Mouse (Mus musculus): ENCODE measurements around the gene Psme2. TPM values are rescaled to one million over a fixed set of nuclear protein-coding genes. Genes with fewer than 3 reads are reported as not detected.

The Psme2 gene
- total RNA-seq (2015), result 374 and 388 TPM in 2 replicates
- total RNA-seq (2017), result 269 and 370 TPM in 2 replicates

DNA sequence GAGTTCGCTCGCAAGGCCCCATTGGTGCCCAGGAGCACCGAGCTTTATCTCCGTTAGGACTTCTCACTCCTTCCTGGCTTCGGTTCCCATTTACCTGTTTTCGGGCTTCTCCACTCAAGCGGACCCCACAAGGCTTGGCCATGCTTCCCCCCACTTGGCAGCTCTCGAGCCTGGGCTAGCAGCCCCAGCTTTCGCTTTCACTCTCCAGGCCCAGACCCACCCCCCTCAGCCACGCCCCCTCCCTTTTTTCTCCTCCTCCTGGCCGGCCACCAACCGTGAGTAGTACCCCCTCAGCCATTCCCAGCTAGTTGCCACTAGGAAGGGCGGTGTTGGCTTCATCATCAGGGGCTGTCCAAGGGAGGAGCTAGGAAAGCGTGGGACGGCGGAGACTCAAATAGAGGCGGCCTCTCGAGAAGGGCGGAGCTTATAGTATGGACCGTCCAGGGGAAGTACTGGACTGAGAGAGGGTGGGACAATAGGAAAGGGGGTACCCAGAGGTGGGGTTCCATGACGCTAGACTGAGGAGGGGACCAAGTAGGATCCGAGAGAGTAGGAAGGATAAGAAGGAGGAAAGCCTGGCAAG lies at the start of gene Psme2:
Psme2 (minus strand) TSS at position 366 of the 583 bp plus-strand sequence.
- peak; percentile 72 for ATAC-seq (replicated peaks; ENCODE audit: poor library complexity)

DNA sequence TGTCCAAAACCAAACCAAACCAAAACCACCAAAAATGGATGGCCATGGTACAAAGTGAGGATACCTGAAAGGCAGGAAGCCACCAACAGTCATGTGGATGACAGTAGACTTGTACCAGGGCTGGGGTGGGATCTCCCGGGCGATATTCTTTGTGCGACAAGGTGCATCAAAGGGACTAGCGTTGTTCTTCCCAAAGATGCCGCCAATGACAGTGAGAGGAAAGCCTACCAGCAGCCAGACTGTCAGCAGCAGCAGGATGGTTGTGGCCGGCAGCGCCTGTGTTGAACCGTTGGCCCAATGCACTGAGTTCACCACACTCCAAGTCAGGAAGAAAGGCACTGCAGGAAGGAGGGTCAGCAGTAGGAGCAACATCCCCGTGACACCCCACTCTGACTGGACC lies 46.9 kb upstream of the Psme2 start, which contains the start of gene Gm49378:
Gm49378 (minus strand) TSS at position 101 of the 400 bp plus-strand sequence.
- ATAC-seq (replicated peaks; ENCODE audit: poor library complexity), result no peak

DNA sequence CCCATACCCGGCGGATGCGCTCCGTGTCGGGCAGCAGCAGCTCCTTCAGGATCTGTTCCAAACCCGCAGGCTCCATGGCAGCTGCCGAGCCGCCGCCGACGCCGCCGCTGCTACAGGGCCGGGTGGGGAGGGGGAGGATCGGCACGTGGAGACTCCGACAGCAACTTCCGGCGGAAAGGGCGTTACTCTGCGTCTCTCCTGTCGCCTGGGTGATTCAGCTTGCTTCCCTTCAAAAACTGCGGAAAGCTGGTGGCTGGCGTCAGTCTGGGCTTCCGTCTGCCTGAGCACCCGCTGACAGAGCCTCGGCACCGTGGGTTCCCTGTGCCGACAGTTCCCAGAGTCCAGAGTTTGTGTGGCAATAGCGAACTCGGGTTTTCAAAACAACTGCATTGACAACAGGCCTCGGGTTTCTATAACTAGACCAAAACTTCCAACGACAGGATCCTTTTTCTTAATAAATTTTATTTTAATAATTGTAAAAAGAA lies 44.7 kb upstream of the Psme2 start, which contains the start of gene Ipo4:
Ipo4 (minus strand) TSS at position 435 of the 485 bp plus-strand sequence.
- peak; percentile 98 for ATAC-seq (replicated peaks; ENCODE audit: poor library complexity)

DNA sequence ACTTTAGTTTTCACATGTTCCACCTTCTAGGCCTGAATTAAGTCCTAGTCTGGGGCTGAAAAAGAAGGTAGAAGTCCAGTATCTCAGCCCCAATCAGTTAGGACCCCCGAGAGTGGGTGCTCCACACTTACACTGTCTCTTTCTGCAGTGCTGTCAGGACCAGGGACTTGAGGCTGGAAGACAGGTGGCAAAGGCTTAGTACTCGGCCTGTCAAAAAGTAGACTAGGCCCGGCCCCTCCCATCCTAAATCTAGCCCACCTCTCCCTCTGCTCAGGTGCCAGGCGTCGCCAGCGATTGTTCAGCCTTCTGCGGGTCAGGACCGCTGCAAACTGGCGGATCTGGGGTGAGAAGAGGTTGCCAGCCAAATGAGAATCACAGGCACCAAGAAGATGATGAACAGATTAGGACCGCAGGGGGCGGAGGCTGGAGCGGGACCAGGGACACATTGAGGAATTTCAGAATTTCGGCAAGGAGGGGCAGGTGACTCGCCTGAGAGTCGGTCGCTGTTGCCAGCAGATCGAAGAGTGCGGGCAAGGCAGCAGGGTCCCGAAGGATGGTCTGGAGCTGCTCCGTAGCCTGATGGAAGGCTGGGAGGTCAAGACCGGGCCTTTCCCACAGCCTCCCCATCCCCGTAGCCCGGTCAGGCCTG lies 44.1 kb upstream of the Psme2 start:
- peak; percentile 33 for ATAC-seq (replicated peaks; ENCODE audit: poor library complexity)

DNA sequence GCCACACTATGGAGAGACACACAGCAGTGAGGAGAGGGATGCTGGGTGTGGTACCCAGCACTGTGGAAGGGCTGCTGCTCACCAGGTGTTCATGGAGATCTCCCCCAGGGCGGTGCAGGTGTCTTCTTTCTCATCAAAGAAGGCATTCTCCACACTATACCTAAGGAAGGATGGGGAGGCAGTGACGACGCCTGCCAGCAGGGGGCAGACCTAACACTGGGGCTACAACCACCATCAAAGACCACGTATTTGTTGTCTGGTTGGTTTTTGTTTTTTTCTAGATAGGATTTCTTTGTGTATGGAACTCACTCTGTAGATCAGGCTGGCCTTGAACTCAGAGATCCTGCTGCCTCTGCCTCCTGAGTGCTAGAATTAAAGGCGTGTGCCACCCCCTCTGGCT lies 38.4 kb upstream of the Psme2 start:
- peak; percentile 83 for ATAC-seq (replicated peaks; ENCODE audit: poor library complexity)

DNA sequence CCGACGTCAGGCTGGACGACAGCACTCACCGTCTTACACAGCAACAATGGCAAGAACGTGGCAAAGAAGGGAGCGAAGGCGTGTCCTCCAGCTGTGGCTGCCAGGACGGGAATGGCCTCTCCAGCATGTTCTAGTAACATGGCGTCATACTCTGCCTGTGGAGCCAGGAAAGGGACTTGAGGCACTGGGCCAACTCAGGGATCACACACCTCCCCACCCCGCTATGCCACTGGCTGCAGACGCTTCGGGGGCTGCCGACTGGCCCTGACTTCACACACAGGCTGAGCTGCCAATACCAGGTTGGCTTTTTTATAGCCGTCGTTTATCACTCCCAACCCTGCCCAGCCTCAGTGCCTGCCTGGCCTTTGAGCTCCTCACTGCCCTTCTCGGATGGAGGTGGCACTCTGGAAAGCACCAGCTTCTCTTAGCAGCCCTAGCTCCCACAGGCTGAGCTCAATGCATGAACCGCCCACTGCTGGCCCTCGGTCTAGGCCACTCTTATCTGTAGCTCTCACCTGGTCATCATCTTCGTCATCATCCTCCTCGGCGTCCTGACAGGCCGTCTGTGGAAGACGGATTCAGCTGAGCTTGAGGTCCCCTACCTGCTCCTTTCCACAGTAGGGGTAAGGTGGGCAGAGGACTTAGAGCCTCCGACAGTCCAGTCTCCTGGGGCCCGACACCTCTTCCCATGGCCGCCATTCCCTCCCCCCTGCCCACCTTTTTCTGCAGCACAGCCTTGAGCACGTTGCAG lies 37.3 kb upstream of the Psme2 start:
- no peak for ATAC-seq (replicated peaks; ENCODE audit: poor library complexity)

DNA sequence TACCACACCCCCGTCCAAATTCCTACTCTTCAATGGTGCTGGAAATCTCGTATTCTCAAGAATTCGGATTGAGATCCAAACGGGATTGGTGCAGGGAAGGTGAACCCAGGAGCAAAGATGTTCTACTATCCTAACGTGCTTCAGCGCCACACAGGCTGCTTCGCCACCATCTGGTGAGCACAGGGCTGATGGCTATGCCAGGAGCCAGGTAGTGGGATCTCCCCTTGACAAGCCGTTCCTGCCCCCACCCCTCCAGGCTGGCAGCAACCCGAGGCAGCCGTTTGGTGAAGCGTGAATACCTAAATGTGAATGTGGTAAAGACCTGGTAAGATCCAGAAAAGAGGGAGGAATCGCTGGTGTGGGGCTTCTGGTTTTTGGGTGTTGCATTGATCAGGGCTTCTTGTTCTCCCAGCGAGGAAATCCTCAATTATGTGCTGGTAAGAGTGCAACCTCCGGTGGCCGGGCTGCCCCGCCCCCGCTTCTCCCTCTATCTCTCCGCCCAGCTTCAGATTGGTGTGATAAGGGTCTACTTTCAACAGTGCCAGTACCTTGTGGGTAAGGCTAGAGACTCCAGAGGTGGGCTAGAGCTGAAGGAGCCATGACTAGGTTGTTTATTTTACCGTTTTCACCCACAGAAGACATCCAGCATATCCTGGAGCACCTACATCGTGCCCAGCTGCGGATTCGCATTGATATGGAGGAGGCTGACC lies 27.7 kb upstream of the Psme2 start:
- peak; percentile 51 for ATAC-seq (replicated peaks; ENCODE audit: poor library complexity)

DNA sequence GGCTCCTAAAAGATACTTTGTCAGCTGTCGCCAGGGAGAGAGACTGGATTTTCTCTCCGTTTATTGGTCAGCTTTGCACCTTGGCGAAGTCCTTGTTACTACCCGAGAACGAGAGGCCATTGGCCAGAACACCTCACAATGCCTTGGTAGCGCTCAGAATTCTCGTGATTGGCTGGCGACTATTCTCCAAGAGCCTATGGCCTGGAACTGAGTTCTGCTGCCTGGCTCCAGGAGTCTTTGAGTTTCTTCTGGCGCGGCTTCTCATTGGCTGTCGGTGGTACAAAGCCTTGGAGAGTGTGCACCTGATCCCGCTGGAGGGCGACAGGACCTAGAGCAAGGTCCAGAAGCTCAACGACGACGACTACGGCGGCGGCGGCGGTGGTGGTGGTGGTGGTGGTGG lies 26.9 kb upstream of the Psme2 start, which contains the start of gene Rec8:
Rec8 (plus strand) TSS at position 216 of the 400 bp plus-strand sequence.
- peak; percentile 68 for ATAC-seq (replicated peaks; ENCODE audit: poor library complexity)

DNA sequence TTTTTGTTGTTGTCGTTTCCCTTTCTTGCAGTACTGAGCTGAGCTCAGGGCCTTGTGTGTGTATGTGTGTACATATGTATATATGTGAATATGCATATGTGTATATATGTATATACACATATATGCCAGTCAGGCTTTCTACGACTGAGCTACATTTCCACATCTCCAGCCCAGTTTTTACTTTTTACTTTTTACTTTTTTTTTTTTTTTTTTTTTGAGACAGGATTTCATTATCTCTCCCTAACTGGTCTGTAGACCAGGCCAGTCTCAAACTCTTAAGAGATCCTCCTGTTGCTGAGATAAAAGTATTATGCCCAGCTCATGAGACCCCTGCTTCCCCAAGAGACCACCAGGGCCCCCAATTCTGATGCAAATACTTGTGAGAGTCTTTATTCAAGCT lies 25.9 kb upstream of the Psme2 start:
- no peak for ATAC-seq (replicated peaks; ENCODE audit: poor library complexity)

DNA sequence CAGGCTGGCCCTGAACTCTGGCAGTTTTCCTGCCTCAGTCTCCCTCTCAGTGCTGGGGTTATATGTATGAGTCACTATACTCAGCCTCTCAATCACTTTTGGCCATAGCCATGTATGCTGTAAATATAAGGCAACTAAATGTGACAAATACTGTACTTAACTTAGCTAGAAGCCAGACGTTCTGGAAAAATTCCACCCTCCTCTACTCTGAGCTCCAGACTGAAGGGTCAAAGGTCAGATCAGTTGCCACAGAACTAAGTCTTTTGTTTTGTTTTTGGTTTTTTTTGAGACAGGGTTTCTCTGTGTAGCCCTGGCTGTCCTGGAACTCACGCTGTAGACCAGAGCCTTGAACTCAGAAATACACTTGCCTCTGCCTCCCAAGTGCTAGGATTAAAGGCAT lies 25.0 kb upstream of the Psme2 start:
- no peak for ATAC-seq (replicated peaks; ENCODE audit: poor library complexity)

DNA sequence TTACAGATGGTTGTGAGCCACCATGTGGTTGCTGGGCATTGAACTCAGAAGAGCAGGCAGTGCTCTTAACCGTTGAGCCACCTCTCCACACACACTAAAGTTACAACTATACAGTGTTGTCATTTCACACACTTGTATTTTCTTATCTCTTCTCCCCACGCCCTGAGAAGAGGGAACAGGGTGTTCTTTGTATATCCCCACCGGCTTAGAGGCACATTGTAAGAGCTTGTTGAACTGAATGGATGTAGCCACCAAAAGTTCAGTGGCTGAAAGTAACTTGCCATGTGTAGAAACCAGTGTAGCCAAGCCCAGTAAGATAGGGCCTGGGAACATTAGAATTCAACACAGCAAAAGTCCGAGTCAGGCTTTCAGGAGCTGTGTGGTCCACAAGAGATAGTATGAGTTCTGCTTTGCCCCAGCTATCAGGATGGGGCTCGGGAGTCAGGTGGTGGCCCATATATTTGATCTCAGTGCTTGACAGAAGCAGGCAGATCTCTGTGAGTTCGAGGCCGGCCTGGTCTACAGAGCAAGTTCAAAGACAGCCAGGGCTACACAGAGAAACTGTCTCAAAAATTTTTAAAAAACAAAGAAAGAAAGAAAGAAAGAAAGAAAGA lies 23.8 kb upstream of the Psme2 start:
- ATAC-seq (replicated peaks; ENCODE audit: poor library complexity), result peak; percentile 61

DNA sequence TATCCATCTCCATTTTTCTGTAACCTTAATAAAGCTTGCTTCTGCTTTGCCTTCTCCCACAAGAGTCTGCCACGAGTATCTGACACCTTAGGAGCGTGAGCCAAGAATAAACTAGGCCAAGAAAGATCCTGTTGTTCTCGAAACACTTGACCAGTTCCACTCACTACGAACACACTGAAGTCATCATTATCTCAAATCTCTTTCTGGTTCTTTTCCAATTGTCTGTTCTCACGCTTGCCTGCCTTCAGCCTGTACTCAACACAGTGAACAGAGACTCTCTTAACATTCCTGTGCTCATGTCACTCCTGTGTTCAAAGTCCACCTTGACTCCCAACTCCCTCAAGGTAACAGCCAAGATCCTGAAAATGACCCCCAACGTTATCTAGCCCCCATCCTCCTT lies 22.4 kb upstream of the Psme2 start:
- ATAC-seq (replicated peaks; ENCODE audit: poor library complexity), result no peak

DNA sequence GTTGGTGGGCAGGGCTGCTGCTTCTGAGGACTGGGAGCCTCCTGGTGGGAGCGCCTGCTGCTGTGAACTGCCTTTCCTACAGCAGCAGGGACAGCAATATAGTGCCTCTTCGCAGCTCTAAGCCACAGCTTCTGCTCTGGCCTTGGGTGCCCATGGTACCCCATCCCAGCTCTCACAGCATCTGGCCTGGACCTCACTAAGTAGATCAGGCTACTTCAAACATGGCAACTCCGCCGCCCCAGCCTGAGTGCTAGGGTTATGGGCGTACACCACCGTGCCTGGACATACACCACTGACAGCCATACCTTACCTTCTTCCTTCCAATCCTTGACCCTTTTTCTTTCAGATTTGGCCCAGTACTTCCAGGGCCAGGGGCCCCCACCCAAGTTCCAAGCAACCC lies 17.4 kb upstream of the Psme2 start:
- no peak for ATAC-seq (replicated peaks; ENCODE audit: poor library complexity)

DNA sequence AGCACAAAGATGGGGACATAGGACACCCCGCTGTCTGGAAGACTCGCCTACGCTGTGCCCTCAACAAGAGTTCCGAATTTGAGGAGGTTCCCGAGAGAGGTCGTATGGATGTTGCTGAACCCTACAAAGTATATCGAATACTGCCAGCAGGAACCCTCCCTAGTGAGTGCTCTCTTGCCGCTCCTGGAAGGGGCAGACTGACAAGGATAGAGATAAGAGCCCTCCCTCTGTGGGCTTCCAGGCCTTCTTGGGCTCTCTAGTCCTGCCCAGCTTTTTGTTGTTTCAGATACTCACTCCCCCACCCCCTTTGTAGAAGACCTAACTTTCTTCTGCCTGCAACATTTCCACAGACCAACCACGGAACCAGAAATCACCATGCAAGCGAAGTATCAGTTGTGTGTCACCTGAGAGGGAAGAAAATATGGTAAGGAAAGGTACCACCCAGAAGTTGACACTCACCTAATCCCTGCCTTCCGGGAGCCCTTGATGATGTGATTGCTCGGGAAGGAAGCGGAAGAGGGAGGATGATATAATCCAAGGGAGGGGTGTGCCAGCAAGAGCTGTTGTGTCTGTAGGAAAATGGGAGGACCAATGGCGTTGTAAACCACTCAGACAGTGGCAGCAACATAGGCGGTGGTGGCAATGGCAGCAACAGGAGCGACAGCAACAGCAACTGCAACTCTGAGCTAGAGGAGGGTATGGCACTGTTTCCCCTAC lies 15.0 kb upstream of the Psme2 start:
- no peak for ATAC-seq (replicated peaks; ENCODE audit: poor library complexity)

DNA sequence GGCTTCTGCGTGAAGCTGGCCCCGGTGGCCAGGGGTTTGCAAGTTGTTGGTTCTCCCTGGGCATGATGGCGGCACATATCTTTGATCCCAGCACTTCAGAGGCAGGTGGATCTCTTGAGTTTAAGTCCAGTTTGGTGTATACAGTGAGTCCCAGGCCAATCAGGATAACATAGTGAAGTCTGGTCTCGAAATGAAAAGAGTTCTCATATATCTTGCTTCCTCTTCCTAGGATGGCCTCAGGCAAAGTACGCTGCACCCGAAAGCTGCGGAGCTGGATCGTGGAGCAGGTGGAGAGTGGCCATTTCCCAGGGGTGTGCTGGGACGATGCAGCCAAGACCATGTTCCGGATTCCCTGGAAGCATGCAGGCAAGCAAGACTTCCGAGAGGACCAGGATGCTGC lies 13.9 kb upstream of the Psme2 start:
- no peak for ATAC-seq (replicated peaks; ENCODE audit: poor library complexity)

DNA sequence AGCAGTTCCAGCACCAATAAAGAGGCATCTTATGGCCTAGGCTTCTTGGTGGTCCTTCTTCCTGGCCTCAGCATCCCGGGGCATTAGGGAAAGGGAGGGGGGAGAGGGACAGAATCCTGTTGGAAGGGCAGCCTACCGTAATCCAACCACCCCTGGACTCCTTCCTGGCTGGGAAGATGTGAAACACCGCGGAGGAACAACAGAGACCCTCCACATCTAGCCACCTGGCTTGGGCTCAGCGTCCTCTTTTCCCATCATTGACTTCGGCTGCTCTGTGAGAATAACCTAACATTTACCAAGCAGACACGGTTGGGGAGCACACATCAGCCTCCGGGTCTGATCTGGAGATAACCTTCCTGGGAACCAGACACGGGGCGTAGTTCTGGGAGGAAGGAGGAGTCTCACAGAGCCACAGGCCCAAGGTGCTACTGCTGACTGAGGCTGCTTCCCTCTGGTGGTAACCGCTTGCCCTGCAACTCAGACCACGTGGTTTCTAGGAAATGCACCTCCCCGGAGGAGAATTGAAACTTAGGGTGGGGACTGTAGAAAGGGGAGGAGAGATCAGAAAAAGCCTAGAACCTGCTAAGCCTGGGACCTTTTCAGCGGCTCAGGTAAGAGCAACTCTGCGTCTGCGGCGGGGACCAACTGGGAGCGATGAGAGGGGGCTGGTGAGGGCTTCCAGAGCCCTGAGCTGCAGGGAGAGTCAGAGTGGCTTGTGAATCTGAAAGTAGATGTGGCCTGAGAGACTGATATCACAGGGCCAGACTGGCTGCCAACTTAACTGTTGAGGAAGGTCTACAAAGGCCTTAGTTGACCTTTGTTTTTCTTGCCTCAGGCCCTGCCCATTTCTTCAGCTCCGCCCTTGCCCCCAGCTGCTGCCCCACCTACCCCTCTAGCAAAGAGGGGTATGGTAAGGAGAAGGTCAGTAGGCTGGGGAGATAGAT lies 13.0 kb upstream of the Psme2 start:
- peak; percentile 91 for ATAC-seq (replicated peaks; ENCODE audit: poor library complexity)

DNA sequence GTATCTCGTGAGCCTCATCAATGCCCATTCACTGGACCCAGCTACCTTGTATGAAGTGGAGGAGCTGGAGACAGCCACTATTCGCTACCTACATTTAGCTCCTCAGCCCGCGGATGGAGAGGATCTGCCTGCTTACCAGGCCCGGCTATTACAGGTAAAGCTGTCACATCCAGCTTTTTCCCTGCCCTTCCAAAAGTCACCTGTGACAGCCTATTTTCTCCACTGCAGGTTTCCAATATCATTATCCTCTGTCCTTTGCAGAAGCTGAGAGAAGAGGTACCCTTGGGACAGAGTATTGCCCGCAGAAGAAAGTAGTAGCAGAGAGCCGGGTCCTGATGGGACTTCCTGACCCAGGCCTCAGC lies 12.3 kb upstream of the Psme2 start, which contains the start of gene Irf9:
Irf9 (plus strand) TSS at position 301 of the 362 bp plus-strand sequence.
- no peak for ATAC-seq (replicated peaks; ENCODE audit: poor library complexity)

DNA sequence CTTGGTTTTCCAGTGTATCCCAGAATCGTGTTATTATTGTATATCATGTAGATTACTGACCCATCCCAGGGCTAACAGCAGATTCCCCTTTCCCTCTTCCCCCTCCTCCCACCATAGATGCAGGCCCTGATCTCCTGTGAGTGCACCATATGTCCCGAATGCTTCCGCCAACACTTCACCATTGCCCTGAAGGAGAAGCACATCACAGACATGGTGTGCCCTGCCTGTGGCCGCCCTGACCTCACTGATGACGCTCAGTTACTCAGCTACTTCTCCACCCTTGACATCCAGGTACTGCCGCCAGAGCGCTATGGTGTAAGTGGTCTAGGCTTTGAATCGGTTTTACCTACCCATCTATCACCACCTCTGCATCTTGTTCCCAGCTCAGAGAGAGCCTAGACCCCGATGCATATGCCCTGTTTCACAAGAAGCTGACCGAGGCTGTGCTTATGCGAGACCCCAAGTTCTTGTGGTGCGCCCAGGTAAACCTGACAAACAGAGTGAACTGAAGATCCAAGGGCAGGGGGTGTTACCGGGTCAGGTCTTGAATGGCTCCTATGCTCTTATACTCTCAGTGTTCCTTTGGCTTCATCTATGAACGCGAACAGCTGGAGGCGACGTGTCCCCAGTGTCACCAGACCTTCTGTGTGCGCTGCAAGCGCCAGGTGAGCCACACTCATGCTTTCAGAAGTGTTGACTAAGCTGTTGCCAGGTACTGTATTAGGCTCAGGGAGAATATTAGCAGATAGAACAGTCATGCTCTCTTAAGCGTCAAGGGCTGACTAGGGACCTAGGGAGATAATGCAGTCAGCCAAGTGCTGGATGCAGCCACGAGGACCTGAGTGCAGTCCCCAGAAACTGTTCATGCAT lies 7.8 kb upstream of the Psme2 start:
- no peak for ATAC-seq (replicated peaks; ENCODE audit: poor library complexity)
